Mouse (Mus musculus) kidney, adult 2 months (tissue): ENCODE data around the gene Siglec1.

Experiments
- CTCF ChIP-seq: fragments of 200-500 bp; conservative IDR thresholded peaks from 2 replicates; pipeline ENCODE4 v1.5.1; 2011; ENCODE audit warnings: low read depth, mild to moderate bottlenecking, control low read depth, low read length, moderate library complexity, mixed read lengths; ENCODE audit not compliant: insufficient read depth, insufficient read length
- POLR2A ChIP-seq: fragments of 200-500 bp; IDR thresholded peaks from one replicate; pipeline ENCODE4 v1.6.1; 2011; ENCODE audit warnings: low read depth, low read length, control low read depth

DNA sequence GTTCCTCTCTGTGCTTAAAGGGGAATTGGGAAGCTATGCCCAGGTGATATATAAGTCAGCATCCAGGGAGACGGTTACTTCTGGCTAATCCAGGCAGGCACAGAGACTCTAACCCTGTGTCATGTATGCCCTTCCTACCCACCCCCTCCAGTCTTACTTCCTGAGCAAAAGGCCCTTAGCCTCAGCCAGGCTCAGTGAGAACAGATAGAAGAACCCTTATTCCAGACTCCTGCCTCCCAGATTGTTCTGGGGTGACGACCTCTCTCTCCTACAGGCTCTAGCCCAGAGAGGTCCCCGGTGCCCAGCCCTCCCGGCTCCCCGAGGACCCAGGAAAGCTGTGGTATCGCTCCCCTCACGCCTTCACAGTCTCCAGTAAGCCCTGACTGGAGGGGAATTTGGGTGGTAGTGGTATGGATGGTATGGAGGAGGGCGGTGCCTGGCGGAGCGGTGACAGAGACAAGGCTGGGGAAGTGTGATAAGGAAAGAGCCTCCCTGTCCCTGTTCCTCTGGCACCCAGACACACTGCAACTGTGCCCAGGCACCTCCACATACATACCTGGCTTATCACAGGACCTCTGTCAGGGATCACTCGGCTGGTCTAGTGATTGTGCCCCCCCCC is 49.1 kb upstream of the Siglec1 start:
- TF ChIP-seq POLR2A (no peak), CTCF (no peak)
